Mouse (Mus musculus) liver, postnatal 0 days (tissue): Measurements from ENCODE around the gene Ush1c. TPM values are rescaled to one million over a fixed set of nuclear protein-coding genes. Genes with fewer than 3 reads are reported as not detected.
A peak's percentile ranks its signal among the peaks of the same experiment; 100 is the strongest.

Source experiments
- ATAC-seq: fragments of 200-750 bp; cut with Nextera tagmentation; 2 replicates; pipeline ENCODE4 v1.8.0; 2017; ENCODE audit warnings: mild to moderate bottlenecking, moderate library complexity
- DNase-seq: peaks from one replicate; pipeline ENCODE4 v3.0.0-alpha.2; 2016
- H3K27ac ChIP-seq: fragments of 300-500 bp; sonication (generic); 2 replicates; pipeline ENCODE4 v1.5.1; 2014; ENCODE audit warnings: antibody characterized with exemption, moderate library complexity, mild to moderate bottlenecking, low read depth
- H3K27me3 ChIP-seq: fragments of 300-500 bp; sonication (generic); 2 replicates; pipeline ENCODE4 v1.6.1; 2014; ENCODE audit warnings: low read length, control low read depth, mixed read lengths; ENCODE audit not compliant: insufficient read depth
- H3K36me3 ChIP-seq: fragments of 300-500 bp; sonication (generic); replicated peaks from 2 replicates; pipeline ENCODE4 v1.6.1; 2014; ENCODE audit warnings: mild to moderate bottlenecking, control low read depth, low read length, moderate library complexity, mixed read lengths; ENCODE audit not compliant: insufficient read depth
- H3K4me1 ChIP-seq: fragments of 300-500 bp; sonication (generic); 2 replicates; pipeline ENCODE4 v1.6.1; 2014; ENCODE audit warnings: antibody characterized with exemption, mild to moderate bottlenecking, control low read depth; ENCODE audit not compliant: insufficient read depth
- H3K4me2 ChIP-seq: fragments of 300-500 bp; sonication (generic); 2 replicates; pipeline ENCODE4 v1.6.1; 2014; ENCODE audit warnings: low read depth, mild to moderate bottlenecking, low read length, moderate library complexity, mixed read lengths
- H3K4me3 ChIP-seq: fragments of 300-500 bp; sonication (generic); 2 replicates; pipeline ENCODE4 v1.5.1; 2014; ENCODE audit warnings: low read depth, low read length
- H3K9ac ChIP-seq: fragments of 300-500 bp; sonication (generic); replicated peaks from 2 replicates; pipeline ENCODE4 v1.6.1; 2014; ENCODE audit warnings: mild to moderate bottlenecking, moderate library complexity
- H3K9me3 ChIP-seq: fragments of 300-500 bp; sonication (generic); 2 replicates; pipeline ENCODE4 v1.6.1; 2016; ENCODE audit warnings: mild to moderate bottlenecking, control low read depth, low read length, mixed read lengths
- CTCF ChIP-seq: sonication (generic); IDR thresholded peaks from 2 replicates; pipeline ENCODE4 v1.5.1; 2016; ENCODE audit warnings: antibody characterized with exemption, low read depth
- EP300 ChIP-seq: IDR thresholded peaks from 2 replicates; pipeline ENCODE4 v1.6.1; 2016; ENCODE audit warnings: antibody characterized with exemption, low read depth, mild to moderate bottlenecking
- WGBS: fragments of 180-500 bp; shearing (Covaris S2); extraction: QIAGEN DNeasy Blood & Tissue Kit; methylation state at CpG from one replicate; pipeline ENCODE4 v1.1.7; 2014; ENCODE audit not compliant: insufficient replicate concordance; 5-methylcytosine and 5-hydroxymethylcytosine counted together
- polyA plus RNA-seq: library from polyadenylated mRNA; unstranded; fragments of >200 nt; fragmentation: Nextera tagmentation; extraction: Ambion mirVana; gene quantifications from 2 replicates; pipeline ENCODE4 v1.2.1, GENCODE M21; 2015

Gene Ush1c
- polyA plus RNA-seq, 1 experiment from 2014 or later = 0.08 TPM

GRCm38 (mm10) chr7:46216481-46216880 lies 21.8 kb downstream of the Ush1c start:
- TF ChIP-seq EP300 = no peak
- TF ChIP-seq CTCF = no peak
- Histone ChIP-seq H3K9ac (no peak overlapping the region), H3K4me2 (no peak overlapping the region), H3K4me3 (no peak overlapping the region), H3K36me3 (no peaks in the 10 kb centered on the region), H3K4me1 (no peaks in the 10 kb centered on the region), H3K27ac (no peak overlapping the region), H3K9me3 (no peaks in the 10 kb centered on the region), H3K27me3 (0 out of 2 replicates have a peak, but pooled peaks cover 7% of the 10 kb centered on the region)
- no peak for ATAC-seq
- no peak for DNase-seq
- 46% methylated on average over 2 of the region's 2 CpGs for WGBS

- Histone ChIP-seq H3K9ac (no peak overlapping the region), H3K4me1 (no peaks in the 10 kb centered on the region), H3K4me3 (no peak overlapping the region), H3K9me3 (no peaks in the 10 kb centered on the region), H3K4me2 (no peak overlapping the region), H3K27me3 (no peaks in the 10 kb centered on the region), H3K27ac (no peak overlapping the region), H3K36me3 (no peaks in the 10 kb centered on the region)
- no peak for ATAC-seq
- TF ChIP-seq EP300 (no peak), CTCF (no peak)
- DNase-seq = no peak
- 71% methylated on average over 6 of the region's 6 CpGs for WGBS
Measured at GRCm38 (mm10) chr7:46210276-46210675, 28.0 kb downstream of the Ush1c start.

GRCm38 (mm10) chr7:46208131-46208530 lies 30.2 kb downstream of the Ush1c start:
- Histone ChIP-seq H3K4me3 (no peak overlapping the region), H3K4me2 (no peak overlapping the region), H3K36me3 (no peaks in the 10 kb centered on the region), H3K4me1 (no peaks in the 10 kb centered on the region), H3K27ac (no peak overlapping the region), H3K9ac (no peak overlapping the region), H3K9me3 (no peaks in the 10 kb centered on the region), H3K27me3 (no peaks in the 10 kb centered on the region)
- ATAC-seq (no peak), DNase-seq (no peak)
- TF ChIP-seq CTCF (no peak), EP300 (no peak)
- 83% methylated on average over 8 of the region's 8 CpGs for WGBS

GRCm38 (mm10) chr7:46204775-46205174 lies 33.5 kb downstream of the Ush1c start:
- TF ChIP-seq CTCF (no peak), EP300 (no peak)
- Histone ChIP-seq H3K27me3 (no peaks in the 10 kb centered on the region), H3K9me3 (no peaks in the 10 kb centered on the region), H3K4me2 (no peak overlapping the region), H3K4me1 (no peaks in the 10 kb centered on the region), H3K9ac (no peak overlapping the region), H3K36me3 (no peaks in the 10 kb centered on the region), H3K4me3 (no peak overlapping the region), H3K27ac (no peak overlapping the region)
- ATAC-seq (no peak), DNase-seq (no peak)
- 48% methylated on average over 6 of the region's 6 CpGs for WGBS

- H3K4me2 ChIP-seq = no peak overlapping the region
- 43% methylated on average over 11 of the region's 11 CpGs for WGBS
- ATAC-seq = no peak
- no peak overlapping the region for H3K27ac ChIP-seq
- no peaks in the 10 kb centered on the region for H3K36me3 ChIP-seq
- no peaks in the 10 kb centered on the region for H3K4me1 ChIP-seq
- H3K9ac ChIP-seq = no peak overlapping the region
- H3K4me3 ChIP-seq = no peak overlapping the region
- DNase-seq = peak; percentile 49
- no peaks in the 10 kb centered on the region for H3K27me3 ChIP-seq
- TF ChIP-seq EP300 (no peak), CTCF (peak; percentile 54)
- no peaks in the 10 kb centered on the region for H3K9me3 ChIP-seq
Measured at GRCm38 (mm10) chr7:46204046-46204471, 34.2 kb downstream of the Ush1c start.

- Histone ChIP-seq H3K27ac (no peak overlapping the region), H3K4me3 (no peak overlapping the region), H3K27me3 (no peaks in the 10 kb centered on the region), H3K36me3 (no peaks in the 10 kb centered on the region), H3K9me3 (no peaks in the 10 kb centered on the region), H3K4me1 (no peaks in the 10 kb centered on the region), H3K9ac (no peak overlapping the region), H3K4me2 (no peak overlapping the region)
- TF ChIP-seq CTCF (no peak), EP300 (no peak)
- 26% methylated on average over 14 of the region's 14 CpGs for WGBS
- no peak for ATAC-seq
- DNase-seq = no peak
Measured at GRCm38 (mm10) chr7:46201649-46202048, 36.7 kb downstream of the Ush1c start.

GRCm38 (mm10) chr7:46200021-46200420 lies 38.3 kb downstream of the Ush1c start:
- 52% methylated on average over 6 of the region's 6 CpGs for WGBS
- no peak overlapping the region for H3K27ac ChIP-seq
- TF ChIP-seq CTCF = no peak
- TF ChIP-seq EP300 = no peak
- H3K4me2 ChIP-seq = no peak overlapping the region
- no peak overlapping the region for H3K9ac ChIP-seq
- H3K4me1 ChIP-seq = no peaks in the 10 kb centered on the region
- ATAC-seq (no peak), DNase-seq (no peak)
- H3K9me3 ChIP-seq = no peaks in the 10 kb centered on the region
- no peaks in the 10 kb centered on the region for H3K27me3 ChIP-seq
- H3K4me3 ChIP-seq = no peak overlapping the region
- no peaks in the 10 kb centered on the region for H3K36me3 ChIP-seq
